In the genomic region with DNA sequence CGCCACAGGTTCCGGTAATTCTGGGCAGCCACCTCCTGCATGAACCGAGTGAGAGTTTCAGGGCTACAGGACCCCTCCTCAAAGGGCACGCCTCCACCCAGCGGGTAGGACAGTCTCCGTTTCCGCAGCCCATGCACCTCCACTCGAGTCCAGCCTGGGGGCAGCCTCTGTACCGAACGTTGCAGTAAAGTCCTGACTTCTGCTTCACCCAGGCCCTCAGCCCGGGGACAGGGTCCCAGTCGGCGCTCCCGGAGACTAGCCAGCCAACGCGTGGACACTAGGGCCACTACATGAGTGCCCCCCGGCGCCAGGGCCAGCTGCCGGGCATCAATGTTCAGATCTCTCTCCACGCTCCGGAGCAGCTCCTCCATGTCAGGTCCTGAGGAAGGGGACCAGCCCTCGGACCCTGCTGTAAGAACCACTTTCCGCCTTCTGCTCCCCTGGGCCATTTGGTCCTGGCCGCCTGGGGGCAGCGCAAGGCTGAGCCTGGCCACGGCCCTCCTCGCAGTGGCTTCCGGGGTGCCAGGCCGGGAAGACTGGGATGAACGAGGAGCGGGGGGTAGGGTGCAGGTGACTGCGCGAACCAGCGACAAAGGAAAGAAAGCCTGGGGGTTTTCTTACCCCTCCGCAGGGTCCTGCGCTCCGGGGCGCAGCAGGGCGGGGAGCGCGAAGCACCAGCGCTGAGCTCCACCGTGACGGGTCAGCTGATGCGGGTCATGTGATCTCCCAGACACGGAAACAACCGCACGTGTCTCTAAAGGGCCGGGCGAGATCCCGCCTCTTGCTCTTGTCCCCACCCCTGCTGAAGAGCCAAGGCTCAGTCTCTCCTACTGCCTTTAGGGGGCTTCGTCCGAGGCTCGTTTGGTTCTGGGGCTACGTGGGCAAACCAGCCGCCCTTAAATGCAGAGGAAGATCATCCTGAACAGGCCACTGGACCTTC, we compare ENCODE assay signal across 8 mouse cellular contexts. TPM values are rescaled to one million over a fixed set of nuclear protein-coding genes. Genes with fewer than 3 reads are reported as not detected.
DNase-seq lines count a peak whose midpoint lies in the region; ATAC-seq and TF ChIP-seq lines count a peak whose summit lies in the region.

A gene (minus strand): TSS at position 727 of the 940 bp plus-strand sequence.

- peaks cover 52% of the 10 kb centered on the region for H3K79me2 ChIP-seq in macrophage (ENCODE audit: inconsistent target)

- DNase-seq in adipocyte (ENCODE audit: low spot score), result peak; percentile 87
- DNase-seq in gastrocnemius, adult 8-10 months (ENCODE audit: low spot score in 2 of 2), result peak; percentile 74 to 81
- DNase-seq in hindbrain, postnatal 0 days (ENCODE audit: low spot score), result peak; percentile 94
- peak; percentile 82 to 87 for DNase-seq in left cerebral cortex, adult 18-20 months (ENCODE audit: low spot score in 2 of 2)
- peak; percentile 92 for DNase-seq in right cerebral cortex, adult 18-20 months
- peak; percentile 80 for DNase-seq in urinary bladder, adult 2 months (ENCODE audit: low spot score)

- peaks cover 7% of the 10 kb centered on the region; the same call in 1 of the 2 replicates for H3K36me3 ChIP-seq in hindbrain, postnatal 0 days (ENCODE audit: insufficient read depth, low read length)
- peaks cover 29% of the 10 kb centered on the region for H3K36me3 ChIP-seq in macrophage (ENCODE audit: inconsistent target)

- peaks cover 11% of the 10 kb centered on the region for H3K4me1 ChIP-seq in cortical plate, adult 2 months (ENCODE audit: control insufficient read depth, insufficient read depth, low read length)
- H3K4me1 ChIP-seq in hindbrain, postnatal 0 days (ENCODE audit: insufficient read depth, low read length), result peaks cover 10% of the 10 kb centered on the region; the same call in 1 of the 2 replicates

- peak within 1 kb of the TSS; percentile 85 for H3K4me2 ChIP-seq in hindbrain, postnatal 0 days (ENCODE audit: low read depth, low read length)

- peak; percentile 96 for ATAC-seq in hindbrain, postnatal 0 days

- H3K27me3 ChIP-seq in hindbrain, postnatal 0 days (ENCODE audit: insufficient read depth, low read length), result no peaks in the 10 kb centered on the region

- no peaks in the 10 kb centered on the region for H3K9me3 ChIP-seq in hindbrain, postnatal 0 days (ENCODE audit: low read length)

- H3K9ac ChIP-seq in hindbrain, postnatal 0 days (replicated peaks; ENCODE audit: low read length), result peak within 1 kb of the TSS; percentile 58

- TF ChIP-seq CTCF in cortical plate, adult 2 months (IDR thresholded peaks at IDR 0.05; ENCODE audit: extremely low read depth, insufficient read depth, low read length), result 0 out of 2 replicates have a peak, but pooled peaks have one; percentile 14
- TF ChIP-seq CTCF in hindbrain, postnatal 0 days (IDR thresholded peaks at IDR 0.05; ENCODE audit: low read depth), result peak; percentile 56

- peak; percentile 72 for TF ChIP-seq POLR2A in cortical plate, adult 2 months (IDR thresholded peaks at IDR 0.05; ENCODE audit: extremely low read depth, insufficient read depth, low read length)

- H3K4me3 ChIP-seq in cortical plate, adult 2 months (ENCODE audit: insufficient read depth, low read length), result peak within 1 kb of the TSS; percentile 75
- H3K4me3 ChIP-seq in hindbrain, postnatal 0 days (ENCODE audit: low read length), result peak within 1 kb of the TSS; percentile 57
- H3K4me3 ChIP-seq in macrophage (ENCODE audit: inconsistent target), result peak within 1 kb of the TSS; percentile 73

- peak within 1 kb of the TSS; percentile 34; the same call in 1 of the 2 replicates for H3K27ac ChIP-seq in cortical plate, adult 2 months (ENCODE audit: insufficient read depth, low read length)
- H3K27ac ChIP-seq in hindbrain, postnatal 0 days, result peak within 1 kb of the TSS; percentile 70
- peak within 1 kb of the TSS; percentile 91 for H3K27ac ChIP-seq in macrophage

- WGBS in hindbrain, postnatal 0 days, result 2% methylated on average over 56 of the region's 56 CpGs
- 6% methylated on average over 54 of the region's 56 CpGs for WGBS in macrophage (ENCODE audit: missing documents)

RNA-seq across cellular contexts. Expression of the gene that starts here (rescaled TPM):
- 12.8 and 14.1 TPM in 2 replicates for polyA plus RNA-seq in cortical plate, adult 2 months (2012; rRNA removed)
- 1 to 10 TPM; 5.2 to 7.0 (median 6.2) TPM for total RNA-seq in gastrocnemius, adult 8-10 months (2022)
- total RNA-seq in hindbrain, postnatal 0 days (2014; rRNA removed), result 19.4 and 20.4 TPM in 2 replicates
- polyA plus RNA-seq in hindbrain, postnatal 0 days (2015; fragmentation: Nextera tagmentation; extraction: Ambion mirVana), result 3.9 and 4.1 TPM in 2 replicates
- total RNA-seq in left cerebral cortex, adult 18-20 months (2021), result 10 to 100 TPM; 18.7 to 19.4 TPM
- total RNA-seq in macrophage (2018; cell fraction: chromatin; rRNA removed), result 100 to 1,000 TPM in 11 of 26 experiments, 10 to 100 TPM in 15; 43.1 to 170 (median 98.5) TPM
- 10 to 100 TPM; 25.1 to 84.8 (median 54.5) TPM for total RNA-seq in macrophage (2018; cell fraction: cytosol; rRNA removed)
- total RNA-seq in macrophage (2018; cell fraction: nucleus; rRNA removed), result 100 to 1,000 TPM in 9 of 26 experiments, 10 to 100 TPM in 17; 49.0 to 151 (median 92.0) TPM
- 45.8 to 53.6 TPM (median 49.5 TPM) in 3 replicates for polyA plus RNA-seq in macrophage (2018)
- 8.5 and 13.0 TPM in 2 replicates for polyA plus RNA-seq in urinary bladder, adult 2 months (2012; rRNA removed)

Comparison
In these comparisons a context has a peak if more than half of its experiments do, and no peak if none do; other contexts are left out.
1. Peak in every context shown above with its lines: DNase-seq, ATAC-seq, H3K4me3 ChIP-seq and H3K27ac ChIP-seq.
2. H3K27ac ChIP-seq: peak in every context shown above with its lines; median percentile 91 in macrophage; 70 in hindbrain, postnatal 0 days; 34 in cortical plate, adult 2 months.